21 mouse cellular contexts compared by ENCODE assay signal in the genomic region with DNA sequence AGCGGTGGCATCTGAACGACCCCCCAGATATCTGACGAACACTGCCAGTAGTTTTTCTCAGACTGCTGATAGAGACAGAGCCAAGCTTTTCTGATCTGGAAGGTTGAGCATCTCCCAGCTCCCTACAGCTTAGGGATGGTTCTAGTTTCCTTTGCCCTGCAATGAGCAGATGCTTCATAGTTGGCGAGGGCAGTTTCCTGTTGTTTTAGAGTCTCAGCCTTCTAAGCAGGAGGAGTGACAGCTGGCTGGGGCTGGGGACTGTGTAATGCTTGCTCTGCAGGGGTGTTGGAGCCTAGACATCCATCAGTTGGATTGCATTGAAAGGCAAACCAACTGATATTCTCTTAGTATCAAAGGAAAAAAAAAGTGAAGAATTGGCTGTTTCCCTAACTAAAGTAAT. TPM values are rescaled to one million over a fixed set of nuclear protein-coding genes. Genes with fewer than 3 reads are reported as not detected.
A peak's percentile ranks its signal among the peaks of the same experiment; 100 is the strongest.
DNase-seq lines count a peak whose midpoint lies in the region; ATAC-seq lines count a peak whose summit lies in the region.
"Had no signal": no experiment of that assay in that cellular context is flagged by ENCODE, and none has a peak within 500 bp of the region (broad histone marks: within the 10 kb centered on the region; RNA-seq: fewer than 3 reads in every experiment).

No protein-coding gene starts in this region.

- peak; percentile 54 for DNase-seq in cerebellum, adult 9-11 months
- DNase-seq in layer of hippocampus, adult 18-20 months (ENCODE audit: low spot score in 2 of 2): peak; percentile 5 to 7
- no peak for DNase-seq in layer of hippocampus, adult 9-10 months (ENCODE audit: low spot score)
- peak; percentile 25 for DNase-seq in lung, postnatal 10 days
- DNase-seq in lung, adult 18-20 months: no peak
- DNase-seq in adrenal gland, adult 8-10 months: no peak
- DNase-seq: adrenal gland, postnatal 25 days; cerebellum, adult 9-10 months; embryo, embryonic 11 days; gastrocnemius, postnatal 25 days; heart, adult 18-20 months; heart, postnatal 10 days; liver, postnatal 0 days; lung, postnatal 36 days; right cerebral cortex, adult 18-20 months; right cerebral cortex, postnatal 4 days; thymus, adult 18-20 months; thymus, postnatal 36 days had no signal

- ATAC-seq in cerebellum, adult (ENCODE audit: insufficient number of reproducible peaks, low FRiP score, low TSS enrichment): no peak
- ATAC-seq: inflammation-experienced regulatory T-cells, adult 6 months; liver, postnatal 0 days; midbrain, embryonic 16.5 days had no signal

RNA-seq across cellular contexts. Expression of a gene that starts 56.6 kb away (rescaled TPM):
- 1 to 10 TPM; 5.9 to 6.1 TPM for total RNA-seq in layer of hippocampus, adult 18-20 months (2021)
- 1 to 10 TPM in 2 of 4 experiments, under 1 TPM in 2; 0.41 to 3.0 (median 1.3) TPM for total RNA-seq in adrenal gland, adult 8-10 months (2022)

RNA-seq across cellular contexts. Expression of a gene that starts 56.9 kb away (rescaled TPM):
- total RNA-seq in layer of hippocampus, adult 18-20 months (2021): 10 to 100 TPM; 15.1 to 17.4 TPM
- total RNA-seq in adrenal gland, adult 8-10 months (2022): 10 to 100 TPM in 2 of 4 experiments, 1 to 10 TPM in 2; 5.8 to 18.1 (median 11.7) TPM

Comparison
In these comparisons a context has a peak if more than half of its experiments do, and no peak if none do; other contexts are left out.
1. DNase-seq: peak in cerebellum, adult 9-11 months (single experiment), layer of hippocampus, adult 18-20 months (2 of 2) and lung, postnatal 10 days (single experiment); none in layer of hippocampus, adult 9-10 months (single experiment), lung, adult 18-20 months (0 of 2) and adrenal gland, adult 8-10 months (single experiment).